Mouse (Mus musculus): ENCODE measurements at regions not wholly inside any gene's neighbourhood (a gene's known extent, or its start where the extent isn't known, plus 50 kb on each side); places are given as distances from the start of the nearest gene placed in this dataset.

- no peak for TF ChIP-seq EP300 (IDR thresholded peaks at IDR 0.05; ENCODE audit: low read depth)
- no peak for TF ChIP-seq CTCF (IDR thresholded peaks at IDR 0.05; ENCODE audit: low read depth)
Measured at GRCm38 (mm10) chr10:119318416-119318815, 78.6 kb upstream of the Cand1 start.

Data from heart, postnatal 0 days (tissue).